Mouse (Mus musculus) natural killer cell, adult 2 months (primary cell): ENCODE data around the gene Pam.
A peak's percentile ranks its signal among the peaks of the same experiment; 100 is the strongest.
"Not testable (repeated sequence)": the region's sequence is repeated elsewhere in the genome, so short reads cannot be mapped to it uniquely, and the experiment has no call there.

Source experiments
- DNase-seq, 2 experiments: peaks; one replicate each; pipeline ENCODE4 v3.0.0; 2022; ENCODE audit warnings: low spot score in 2 of 2

Pam gene

GRCm38 (mm10) chr1:97969765-97970164 is 125.7 kb downstream of the Pam start:
- DNase-seq, result no peak

GRCm38 (mm10) chr1:97963711-97964110 is 131.7 kb downstream of the Pam start:
- DNase-seq, result no peak

GRCm38 (mm10) chr1:97962134-97962533 is 133.3 kb downstream of the Pam start:
- DNase-seq, result no peak

GRCm38 (mm10) chr1:97960681-97961080 is 134.8 kb downstream of the Pam start:
- DNase-seq, result no peak

- DNase-seq, result no peak
These were observed 135.3 kb downstream of the Pam start for GRCm38 (mm10) chr1:97960124-97960523.

GRCm38 (mm10) chr1:97958759-97959158 is 136.7 kb downstream of the Pam start:
- no peak for DNase-seq

GRCm38 (mm10) chr1:97949258-97949657 is 146.2 kb downstream of the Pam start:
- DNase-seq, result not testable (repeated sequence)

GRCm38 (mm10) chr1:97947100-97947499 is 148.3 kb downstream of the Pam start:
- no peak for DNase-seq

- no peak for DNase-seq
These were observed 151.4 kb downstream of the Pam start for GRCm38 (mm10) chr1:97943908-97944608.

- DNase-seq, result no peak
These were observed 152.0 kb downstream of the Pam start for GRCm38 (mm10) chr1:97943402-97943801.

- DNase-seq, result no peak
These were observed 152.5 kb downstream of the Pam start for GRCm38 (mm10) chr1:97942966-97943365.

GRCm38 (mm10) chr1:97938586-97938985 is 156.9 kb downstream of the Pam start:
- no peak for DNase-seq

- no peak for DNase-seq
These were observed 157.4 kb downstream of the Pam start for GRCm38 (mm10) chr1:97938053-97938452.

GRCm38 (mm10) chr1:97934940-97935339 is 160.5 kb downstream of the Pam start:
- no peak for DNase-seq

GRCm38 (mm10) chr1:97931220-97931619 is 164.2 kb downstream of the Pam start:
- DNase-seq, result no peak

- no peak for DNase-seq
These were observed 165.9 kb downstream of the Pam start for GRCm38 (mm10) chr1:97929415-97930028.

- no peak for DNase-seq
These were observed 168.7 kb downstream of the Pam start for GRCm38 (mm10) chr1:97926789-97927188.

- no peak for DNase-seq
These were observed 169.4 kb downstream of the Pam start for GRCm38 (mm10) chr1:97926017-97926540.

GRCm38 (mm10) chr1:97922395-97922794 is 173.1 kb downstream of the Pam start:
- DNase-seq, result no peak

- no peak for DNase-seq
These were observed 173.6 kb downstream of the Pam start for GRCm38 (mm10) chr1:97921886-97922285.

- peak in 1 of 2 experiments; percentile 2 for DNase-seq
These were observed 177.0 kb downstream of the Pam start for GRCm38 (mm10) chr1:97918495-97918894.

GRCm38 (mm10) chr1:97916971-97917234 is 178.5 kb downstream of the Pam start:
- no peak for DNase-seq

GRCm38 (mm10) chr1:97916218-97916970 is 179.1 kb downstream of the Pam start:
- no peak for DNase-seq
